Mouse (Mus musculus) hindbrain, postnatal 0 days (tissue): Measurements from ENCODE around the gene Ndufv3. TPM values are rescaled to one million over a fixed set of nuclear protein-coding genes. Genes with fewer than 3 reads are reported as not detected.

Source experiments
- ATAC-seq: fragments of 200-750 bp; cut with Nextera tagmentation; 2 replicates; pipeline ENCODE4 v1.8.0; 2017; ENCODE audit warnings: mild to moderate bottlenecking, moderate TSS enrichment, moderate library complexity
- DNase-seq: peaks from one replicate; pipeline ENCODE4 v3.0.0-alpha.2; 2015; ENCODE audit warnings: low spot score
- H3K27ac ChIP-seq: fragments of 300-500 bp; sonication (generic); 2 replicates; pipeline ENCODE4 v1.5.1; 2014; ENCODE audit warnings: mild to moderate bottlenecking
- H3K27me3 ChIP-seq: fragments of 300-500 bp; sonication (generic); 2 replicates; pipeline ENCODE4 v1.6.1; 2014; ENCODE audit warnings: low read length, mixed read lengths; ENCODE audit not compliant: insufficient read depth
- H3K36me3 ChIP-seq: fragments of 300-500 bp; sonication (generic); 2 replicates; pipeline ENCODE4 v1.6.1; 2014; ENCODE audit warnings: low read length, mixed read lengths; ENCODE audit not compliant: insufficient read depth
- H3K4me1 ChIP-seq: fragments of 300-500 bp; sonication (generic); 2 replicates; pipeline ENCODE4 v1.6.1; 2014; ENCODE audit warnings: antibody characterized with exemption, low read length, mixed read lengths; ENCODE audit not compliant: insufficient read depth
- H3K4me2 ChIP-seq: fragments of 300-500 bp; sonication (generic); 2 replicates; pipeline ENCODE4 v1.6.1; 2014; ENCODE audit warnings: low read depth, mild to moderate bottlenecking, low read length, moderate library complexity, mixed read lengths
- H3K4me3 ChIP-seq: fragments of 300-500 bp; sonication (generic); 2 replicates; pipeline ENCODE4 v1.5.1; 2014; ENCODE audit warnings: low read length
- H3K9ac ChIP-seq: fragments of 300-500 bp; sonication (generic); replicated peaks from 2 replicates; pipeline ENCODE4 v1.6.1; 2014; ENCODE audit warnings: mild to moderate bottlenecking, low read length, moderate library complexity, mixed read lengths
- H3K9me3 ChIP-seq: fragments of 300-500 bp; sonication (generic); 2 replicates; pipeline ENCODE4 v1.6.1; 2016; ENCODE audit warnings: low read length, mixed read lengths
- CTCF ChIP-seq: IDR thresholded peaks from 2 replicates; pipeline ENCODE4 v1.5.1; 2016; ENCODE audit warnings: antibody characterized with exemption, control low read depth, low read depth
- WGBS: fragments of 180-500 bp; shearing (Covaris S2); extraction: QIAGEN DNeasy Blood & Tissue Kit; methylation state at CpG from one replicate; pipeline ENCODE4 v1.1.7; 2014; 5-methylcytosine and 5-hydroxymethylcytosine counted together
- polyA plus RNA-seq: library from polyadenylated mRNA; unstranded; fragments of >200 nt; fragmentation: Nextera tagmentation; extraction: Ambion mirVana; gene quantifications from 2 replicates; pipeline ENCODE4 v1.2.1, GENCODE M21; 2015
- total RNA-seq: library from RNA; depleted of rRNA; stranded (reverse); fragments of >200 nt; gene quantifications from 2 replicates; pipeline ENCODE4 v1.2.3, GENCODE M21; 2014

Gene Ndufv3
- total and polyA plus RNA-seq, 2 experiments from 2014 or later, result 267 to 575 TPM

- Histone ChIP-seq H3K4me2 (no peak overlapping the region), H3K4me3 (no peak overlapping the region), H3K9ac (no peak overlapping the region), H3K9me3 (no peaks in the 10 kb centered on the region), H3K4me1 (peaks cover 8% of the 10 kb centered on the region; the same call in 1 of the 2 replicates), H3K36me3 (no peaks in the 10 kb centered on the region), H3K27me3 (no peaks in the 10 kb centered on the region), H3K27ac (0 out of 2 replicates have a peak overlapping the region, but pooled peaks have one; percentile 2)
- no peak for TF ChIP-seq CTCF
- DNase-seq (no peak), ATAC-seq (no peak)
- 62% methylated on average over 4 of the region's 4 CpGs for WGBS
These were observed 36.3 kb downstream of the Ndufv3 start for GRCm38 (mm10) chr17:31556253-31556652.

DNA sequence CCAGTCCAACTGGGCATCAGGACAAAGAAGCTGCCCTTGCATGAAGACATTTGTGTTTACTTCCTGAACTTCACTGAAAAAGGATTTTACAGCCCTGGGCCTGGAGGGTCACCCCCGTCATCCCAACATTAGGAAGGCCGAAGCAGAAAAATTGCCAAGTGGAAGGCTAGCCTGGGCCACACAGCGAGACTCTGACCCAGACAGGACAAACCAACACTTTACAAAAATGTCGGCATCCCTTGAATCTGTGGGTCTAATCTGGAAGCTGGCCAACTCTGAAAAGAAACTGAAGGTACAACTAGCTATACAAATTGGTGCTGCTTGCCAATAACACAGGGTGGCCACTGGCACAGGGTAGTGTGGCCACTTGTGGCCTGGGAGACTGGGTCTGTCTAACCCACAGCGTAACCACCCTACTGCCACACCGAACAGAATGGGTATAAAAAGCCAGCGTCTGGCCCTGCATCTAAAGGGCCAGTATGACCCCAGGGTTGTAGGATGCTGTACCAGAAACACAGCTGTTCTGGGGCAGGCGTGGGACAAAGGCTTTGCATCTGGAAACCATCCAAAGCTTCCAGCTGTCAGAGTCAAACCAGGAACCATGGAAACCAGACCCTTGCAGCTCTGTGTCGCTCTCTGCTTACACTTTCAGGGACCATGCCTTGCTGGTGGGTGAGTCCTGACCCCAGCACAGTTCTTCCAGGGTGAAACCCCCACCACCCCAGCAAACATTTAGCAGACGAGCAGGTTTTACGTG lies 37.4 kb downstream of the Ndufv3 start:
- no peaks in the 10 kb centered on the region for H3K9me3 ChIP-seq
- 43% methylated on average over 11 of the region's 11 CpGs for WGBS
- no peaks in the 10 kb centered on the region for H3K36me3 ChIP-seq
- no peak overlapping the region for H3K4me3 ChIP-seq
- ATAC-seq (peak; percentile 81), DNase-seq (peak; percentile 78)
- no peak overlapping the region for H3K4me2 ChIP-seq
- H3K27me3 ChIP-seq, result no peaks in the 10 kb centered on the region
- no peak for TF ChIP-seq CTCF
- no peak overlapping the region for H3K9ac ChIP-seq
- H3K4me1 ChIP-seq, result peaks cover 8% of the 10 kb centered on the region; the same call in 1 of the 2 replicates
- H3K27ac ChIP-seq, result peak overlapping the region; percentile 49

DNA sequence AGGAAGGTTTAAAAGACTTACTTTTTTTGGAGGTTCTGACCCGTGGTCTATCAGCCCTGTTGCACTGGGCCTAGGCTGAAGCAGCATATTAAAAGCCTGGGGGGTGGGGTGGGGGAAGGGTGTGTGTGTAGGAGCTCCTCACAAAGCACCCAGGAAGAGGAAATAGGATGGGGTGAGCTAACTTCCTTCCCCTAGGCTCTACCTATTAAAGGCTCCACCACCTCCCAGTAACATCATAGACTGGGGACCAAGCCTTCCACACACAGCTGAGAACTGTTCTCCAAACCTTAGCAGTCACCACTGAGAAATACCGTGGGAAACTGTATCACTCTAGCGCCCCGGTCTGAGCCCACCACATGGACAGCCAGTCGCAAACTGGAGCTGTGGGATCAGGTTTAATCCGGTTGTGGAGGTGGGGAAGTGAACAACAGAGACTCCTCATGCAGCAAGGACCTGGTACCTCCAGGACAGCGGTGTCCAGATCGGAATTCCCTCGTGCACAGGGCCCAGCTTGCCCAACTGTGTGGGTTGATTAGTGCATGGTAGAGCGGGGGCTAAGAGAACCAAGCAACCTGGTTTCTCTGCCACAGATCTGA lies 38.1 kb downstream of the Ndufv3 start:
- peak overlapping the region; percentile 49; the same call in 1 of the 2 replicates for H3K27ac ChIP-seq
- peaks cover 8% of the 10 kb centered on the region; the same call in 1 of the 2 replicates for H3K4me1 ChIP-seq
- no peak for TF ChIP-seq CTCF
- 76% methylated on average over 10 of the region's 10 CpGs for WGBS
- H3K9me3 ChIP-seq, result no peaks in the 10 kb centered on the region
- no peak for DNase-seq
- no peak overlapping the region for H3K4me2 ChIP-seq
- 0 out of 2 replicates have a peak, but pooled peaks have one; percentile 21 for ATAC-seq
- H3K27me3 ChIP-seq, result no peaks in the 10 kb centered on the region
- no peaks in the 10 kb centered on the region for H3K36me3 ChIP-seq
- H3K9ac ChIP-seq, result no peak overlapping the region
- no peak overlapping the region for H3K4me3 ChIP-seq

DNA sequence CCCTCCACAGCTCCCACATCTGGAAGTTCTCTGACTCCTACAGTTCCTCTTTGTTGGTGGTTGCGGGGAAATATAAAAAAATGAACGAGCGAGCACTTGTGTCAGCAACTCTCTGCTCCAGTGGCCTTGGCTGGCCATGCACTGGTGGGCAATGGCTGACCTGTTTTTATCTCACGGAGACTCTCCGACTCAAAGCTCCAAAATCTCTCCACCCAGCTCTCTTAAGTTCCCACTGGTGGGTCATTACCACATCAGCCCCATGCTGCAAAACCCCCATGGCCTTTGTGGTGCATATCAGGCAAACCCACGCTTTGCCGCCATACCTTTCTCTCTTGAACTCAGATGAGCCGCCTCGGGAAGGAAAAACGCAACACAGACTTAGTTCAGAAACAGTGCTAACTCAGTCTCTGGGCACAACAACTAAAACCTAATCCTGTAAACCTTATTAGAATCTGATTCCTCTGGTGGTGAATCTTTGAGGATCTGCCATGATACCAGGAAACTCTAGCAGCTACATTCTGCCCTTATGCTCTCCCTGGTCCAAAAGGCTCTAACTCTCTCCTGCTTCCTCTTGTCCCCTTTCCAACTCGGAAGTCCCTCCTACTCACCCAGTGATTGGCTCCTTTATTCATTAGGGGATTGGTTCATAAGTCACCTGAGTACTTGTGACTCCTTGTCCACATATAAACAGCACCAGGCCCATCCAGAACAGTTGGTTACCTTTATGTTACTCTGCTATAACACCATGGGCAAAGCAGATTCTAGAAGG lies 39.3 kb downstream of the Ndufv3 start:
- 87% methylated on average over 11 of the region's 11 CpGs for WGBS
- no peak for DNase-seq
- no peaks in the 10 kb centered on the region for H3K9me3 ChIP-seq
- H3K9ac ChIP-seq, result no peak overlapping the region
- no peak for ATAC-seq
- H3K27me3 ChIP-seq, result no peaks in the 10 kb centered on the region
- no peak overlapping the region for H3K27ac ChIP-seq
- no peak overlapping the region for H3K4me3 ChIP-seq
- H3K4me1 ChIP-seq, result peaks cover 14% of the 10 kb centered on the region
- TF ChIP-seq CTCF, result no peak
- H3K4me2 ChIP-seq, result no peak overlapping the region
- no peaks in the 10 kb centered on the region for H3K36me3 ChIP-seq

DNA sequence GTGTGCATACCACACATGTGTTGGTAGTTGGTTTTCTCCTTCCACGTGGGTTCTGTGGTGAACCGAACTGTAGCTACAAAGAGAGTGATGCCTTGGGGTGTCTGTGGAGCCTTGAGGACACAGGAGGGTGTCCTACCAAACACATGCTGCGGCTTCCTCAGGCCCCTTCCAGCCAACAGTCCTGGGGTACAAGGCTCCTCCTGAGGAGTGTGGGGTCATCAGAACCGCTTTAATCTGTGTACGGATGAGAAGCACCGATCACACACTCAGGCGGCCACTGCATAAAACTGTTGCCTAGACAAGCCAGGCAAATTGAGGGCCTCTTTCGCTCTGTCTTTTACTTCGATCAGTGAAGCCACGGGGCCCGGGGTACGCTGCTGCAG lies 43.7 kb downstream of the Ndufv3 start:
- no peaks in the 10 kb centered on the region for H3K36me3 ChIP-seq
- no peaks in the 10 kb centered on the region for H3K27me3 ChIP-seq
- peak overlapping the region; percentile 54 for H3K9ac ChIP-seq
- H3K9me3 ChIP-seq, result no peaks in the 10 kb centered on the region
- DNase-seq, result peak; percentile 59
- ATAC-seq, result no peak
- peak overlapping the region; percentile 34 for H3K4me3 ChIP-seq
- no peak for TF ChIP-seq CTCF
- peak overlapping the region; percentile 65 for H3K4me2 ChIP-seq
- 7% methylated on average over 12 of the region's 12 CpGs for WGBS
- peaks cover 28% of the 10 kb centered on the region for H3K4me1 ChIP-seq
- H3K27ac ChIP-seq, result peak overlapping the region; percentile 95

GRCm38 (mm10) chr17:31564015-31564857 lies 44.3 kb downstream of the Ndufv3 start, which contains the start of gene Pknox1:
Gene Pknox1, plus strand, starts transcription at chr17:31564734.
- peak; percentile 100 for DNase-seq
- peak within 1 kb of the TSS; percentile 96 for H3K9ac ChIP-seq
- peak within 1 kb of the TSS; percentile 80 for H3K4me2 ChIP-seq
- under 1% methylated on average over 51 of the region's 72 CpGs for WGBS
- no peak for TF ChIP-seq CTCF
- peaks cover 28% of the 10 kb centered on the region for H3K4me1 ChIP-seq
- peak; percentile 97 for ATAC-seq
- H3K4me3 ChIP-seq, result peak within 1 kb of the TSS; percentile 87
- H3K9me3 ChIP-seq, result no peaks in the 10 kb centered on the region
- peak within 1 kb of the TSS; percentile 100 for H3K27ac ChIP-seq
- H3K27me3 ChIP-seq, result no peaks in the 10 kb centered on the region
- no peaks in the 10 kb centered on the region for H3K36me3 ChIP-seq
